Mouse (Mus musculus) heart, adult 2 months (tissue): ENCODE measurements around the gene Msrb3. TPM values are rescaled to one million over a fixed set of nuclear protein-coding genes. Genes with fewer than 3 reads are reported as not detected.

Source experiments
- DNase-seq, 2 experiments: peaks; one replicate each; pipeline ENCODE4 v3.0.0; 2021
- H3K27ac ChIP-seq: fragments of 200-600 bp; 2 replicates; pipeline ENCODE4 v1.8.1; 2022
- H3K27me3 ChIP-seq: fragments of 200-500 bp; 2 replicates; pipeline ENCODE4 v1.6.1; 2012; ENCODE audit warnings: mild to moderate bottlenecking, low read length, inconsistent platforms, mixed read lengths; ENCODE audit not compliant: control insufficient read depth, insufficient read depth
- H3K36me3 ChIP-seq: fragments of 200-500 bp; 2 replicates; pipeline ENCODE4 v1.6.1; 2012; ENCODE audit warnings: low read length, inconsistent platforms; ENCODE audit not compliant: control insufficient read depth, insufficient read depth
- H3K4me1 ChIP-seq: fragments of 200-500 bp; 2 replicates; pipeline ENCODE4 v1.6.1; 2011; ENCODE audit warnings: low read length; ENCODE audit not compliant: control insufficient read depth, insufficient read depth
- H3K4me3 ChIP-seq: fragments of 200-600 bp; 2 replicates; pipeline ENCODE4 v1.8.1; 2022
- H3K79me2 ChIP-seq: fragments of 200-500 bp; replicated peaks from 2 replicates; pipeline ENCODE4 v1.6.1; 2012; ENCODE audit warnings: mild to moderate bottlenecking, inconsistent platforms, low read length, moderate library complexity, mixed read lengths; ENCODE audit not compliant: control insufficient read depth, insufficient read depth
- H3K9ac ChIP-seq: fragments of 200-500 bp; 2 replicates; pipeline ENCODE4 v1.6.1; 2012; ENCODE audit warnings: low read depth, mild to moderate bottlenecking, control low read depth, inconsistent platforms, low read length, mixed read lengths
- CTCF ChIP-seq: fragments of 200-600 bp; IDR thresholded peaks from 2 replicates; pipeline ENCODE4 v1.8.1; 2022; ENCODE audit warnings: antibody characterized with exemption, mild to moderate bottlenecking, moderate library complexity
- EP300 ChIP-seq: fragments of 200-500 bp; IDR thresholded peaks from 2 replicates; pipeline ENCODE4 v1.6.1; 2011; ENCODE audit warnings: low read depth, low read length, control low read depth; ENCODE audit not compliant: insufficient read depth
- POLR2A ChIP-seq: fragments of 200-500 bp; IDR thresholded peaks from 2 replicates; pipeline ENCODE4 v1.6.1; 2011; ENCODE audit warnings: mild to moderate bottlenecking, low read depth, low read length, control low read depth; ENCODE audit not compliant: insufficient read depth
- WGBS: fragments of 180-500 bp; shearing (Covaris S2); methylation state at CpG from one replicate; pipeline ENCODE4 v1.1.7; 2018; 5-methylcytosine and 5-hydroxymethylcytosine counted together
- intact Hi-C: fragments of 180-260 bp; cut with DNase I; formaldehyde crosslinking; loops from one replicate; pipeline ENCODE4 v1.15.1; 2025
- polyA plus RNA-seq: library from polyadenylated mRNA; depleted of rRNA; stranded (reverse); fragments of >200 nt; gene quantifications from 2 replicates; pipeline ENCODE4 v1.2.3, GENCODE M21; 2012
- total RNA-seq, 2 experiments: library from RNA; stranded (reverse); gene quantifications; 2 replicates each; pipeline ENCODE4 v1.2.3; 2021

Gene Msrb3
- total and polyA plus RNA-seq, 3 experiments = 53.5 to 92.5 (median 88.7) TPM

DNA sequence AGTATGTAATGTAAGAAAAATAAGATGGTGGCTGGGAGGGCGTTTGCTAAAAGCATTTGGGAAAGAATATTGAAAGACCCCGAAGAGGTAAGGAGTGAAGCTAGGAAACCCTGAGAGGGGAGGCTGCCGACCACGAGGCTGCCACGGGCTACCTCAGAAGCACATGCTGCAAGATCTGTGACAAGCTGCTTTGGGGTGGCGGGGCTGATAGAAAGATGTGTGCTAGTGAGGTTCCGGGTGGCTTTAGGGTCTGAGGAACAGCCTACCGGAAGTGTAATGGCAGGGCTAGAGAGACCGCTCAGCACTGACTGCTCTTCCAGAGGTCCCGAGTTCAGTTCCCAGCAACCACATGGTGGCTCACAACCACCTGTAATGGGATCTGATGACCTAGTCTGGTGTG lies 5.8 kb upstream of the Msrb3 start:
- no peak overlapping the region for H3K4me3 ChIP-seq
- H3K9ac ChIP-seq = no peak overlapping the region
- 93% methylated on average over 10 of the region's 10 CpGs for WGBS
- H3K4me1 ChIP-seq = no peaks in the 10 kb centered on the region; the same call in 1 of the 2 replicates
- H3K27me3 ChIP-seq = no peaks in the 10 kb centered on the region
- no peaks in the 10 kb centered on the region for H3K36me3 ChIP-seq
- intact Hi-C loops = no loop called here
- no peak overlapping the region for H3K27ac ChIP-seq
- TF ChIP-seq EP300 = no peak
- TF ChIP-seq CTCF = no peak
- TF ChIP-seq POLR2A = no peak
- no peak for DNase-seq
- no peaks in the 10 kb centered on the region for H3K79me2 ChIP-seq

DNA sequence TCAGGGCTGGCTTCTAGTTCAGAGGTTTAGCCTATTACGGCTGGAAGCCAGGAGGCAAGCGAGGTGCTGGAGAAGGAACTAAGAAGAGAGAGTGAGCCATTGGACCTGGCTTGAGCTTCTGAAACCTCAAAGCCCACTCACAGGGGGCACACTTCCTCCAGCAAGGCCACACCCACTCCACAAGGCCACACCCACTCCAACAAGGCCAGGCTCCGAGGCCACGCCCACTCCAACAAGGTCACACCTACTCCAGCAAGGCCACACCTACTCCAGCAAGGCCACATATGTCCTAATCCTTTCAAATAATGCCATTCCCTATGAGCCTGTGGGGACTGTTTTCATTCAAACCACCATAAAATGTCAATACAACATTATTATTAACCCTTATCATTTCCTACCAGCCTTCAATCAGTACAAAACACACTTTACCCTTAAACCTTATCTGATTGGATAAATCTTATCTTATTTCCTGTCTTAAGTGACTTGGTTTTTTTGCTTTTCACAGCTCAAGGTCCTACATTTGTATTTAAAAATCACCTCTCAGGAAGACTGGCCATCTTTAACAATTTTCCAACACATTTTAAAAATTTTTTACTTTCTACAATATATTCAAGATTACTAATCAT lies 5.1 kb upstream of the Msrb3 start:
- Histone ChIP-seq H3K27ac (no peak overlapping the region), H3K9ac (no peak overlapping the region), H3K36me3 (no peaks in the 10 kb centered on the region), H3K79me2 (no peaks in the 10 kb centered on the region), H3K27me3 (no peaks in the 10 kb centered on the region), H3K4me3 (no peak overlapping the region), H3K4me1 (no peaks in the 10 kb centered on the region; the same call in 1 of the 2 replicates)
- TF ChIP-seq EP300 (no peak), POLR2A (no peak), CTCF (no peak)
- DNase-seq = no peak
- WGBS = 81% methylated on average over 4 of the region's 4 CpGs
- intact Hi-C loops = no loop called here

DNA sequence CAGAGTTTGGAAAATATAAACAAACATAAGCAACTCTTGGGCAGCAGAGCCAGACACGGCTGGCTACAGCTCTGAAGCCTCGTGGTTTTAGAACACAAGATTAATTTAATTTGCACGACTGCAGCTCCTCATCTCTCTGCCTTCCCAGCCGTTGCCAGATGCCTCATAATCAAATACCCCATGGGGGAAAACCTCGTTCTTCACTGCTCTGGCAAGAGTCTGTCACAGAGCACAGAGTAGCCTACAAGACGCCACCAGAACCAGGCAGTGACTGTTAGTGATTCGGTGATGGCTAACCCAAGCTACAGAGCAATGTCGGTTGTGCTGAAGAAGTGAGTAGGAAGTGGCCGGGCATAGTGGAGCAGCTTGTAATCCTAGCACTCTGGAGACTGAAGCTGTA lies 2.8 kb upstream of the Msrb3 start:
- Histone ChIP-seq H3K27me3 (no peaks in the 10 kb centered on the region), H3K4me3 (no peak overlapping the region), H3K4me1 (peaks cover 3% of the 10 kb centered on the region), H3K27ac (no peak overlapping the region), H3K79me2 (no peaks in the 10 kb centered on the region), H3K9ac (no peak overlapping the region), H3K36me3 (no peaks in the 10 kb centered on the region; the same call in 1 of the 2 replicates)
- no peak for DNase-seq
- intact Hi-C loops = no loop called here
- no peak for TF ChIP-seq EP300
- no peak for TF ChIP-seq POLR2A
- TF ChIP-seq CTCF = no peak
- WGBS = 67% methylated on average over 9 of the region's 9 CpGs

DNA sequence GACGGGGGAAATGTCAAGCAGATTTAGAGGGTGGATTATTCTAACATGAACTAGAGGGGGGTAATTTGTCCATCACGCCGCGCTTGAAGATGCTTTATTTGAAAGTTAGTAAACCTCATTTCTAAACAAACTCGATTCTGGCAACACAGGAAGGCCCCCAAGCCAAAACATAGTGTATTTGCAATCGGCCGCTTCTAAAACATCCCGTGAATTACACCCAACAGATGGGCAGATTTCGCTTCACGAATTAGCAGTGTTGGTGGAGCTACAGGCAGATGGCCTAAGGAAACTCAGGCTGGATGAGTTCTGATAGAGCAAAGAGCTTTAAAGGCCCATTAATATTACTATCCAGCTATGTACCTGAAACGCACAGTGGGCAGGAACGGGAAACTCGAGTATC lies 1.2 kb upstream of the Msrb3 start:
- peaks cover 4% of the 10 kb centered on the region for H3K36me3 ChIP-seq
- peaks cover 8% of the 10 kb centered on the region for H3K4me1 ChIP-seq
- H3K79me2 ChIP-seq = no peaks in the 10 kb centered on the region
- no peak overlapping the region for H3K4me3 ChIP-seq
- peak overlapping the region; percentile 21 for H3K27ac ChIP-seq
- intact Hi-C loops = no loop called here
- no peak overlapping the region for H3K9ac ChIP-seq
- DNase-seq = no peak
- no peak for TF ChIP-seq POLR2A
- TF ChIP-seq EP300 = no peak
- TF ChIP-seq CTCF = no peak
- H3K27me3 ChIP-seq = no peaks in the 10 kb centered on the region
- WGBS = 52% methylated on average over 13 of the region's 13 CpGs

DNA sequence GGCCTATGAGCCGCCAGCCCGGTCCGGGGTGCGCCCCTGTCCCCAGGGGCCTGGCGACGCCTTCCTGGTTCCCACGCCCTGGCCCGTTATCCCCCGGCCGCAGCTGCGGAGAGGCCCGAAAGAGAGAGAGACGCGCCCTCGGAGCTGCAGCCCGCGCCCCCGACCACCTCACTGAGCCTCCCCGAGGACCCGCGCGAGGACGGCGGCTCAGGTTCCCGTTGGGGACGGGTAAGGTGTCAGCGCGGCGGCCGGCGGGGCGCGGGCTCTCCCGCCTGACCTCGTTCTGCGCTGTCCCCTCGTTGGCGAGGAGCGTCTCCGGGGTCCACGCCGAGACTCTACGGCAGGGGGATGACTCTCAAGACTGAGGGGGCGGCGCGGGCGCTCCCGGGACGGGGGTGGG lies 544 bp downstream of the Msrb3 start:
- intact Hi-C loops = loop anchor here (2.0 to 5.0 kb wide), 2 partner anchors 22 to 79 kb away; partner anchors contain the start of gene Lemd3
- TF ChIP-seq EP300 = no peak
- TF ChIP-seq POLR2A = no peak
- no peak for TF ChIP-seq CTCF
- peak overlapping the region; percentile 98 for H3K9ac ChIP-seq
- peaks cover 8% of the 10 kb centered on the region for H3K36me3 ChIP-seq
- DNase-seq = peak; percentile 55 to 72
- no peaks in the 10 kb centered on the region for H3K79me2 ChIP-seq
- no peaks in the 10 kb centered on the region for H3K27me3 ChIP-seq
- peak overlapping the region; percentile 91 for H3K27ac ChIP-seq
- peaks cover 14% of the 10 kb centered on the region for H3K4me1 ChIP-seq
- under 1% methylated on average over 48 of the region's 49 CpGs for WGBS
- peak overlapping the region; percentile 60 for H3K4me3 ChIP-seq

DNA sequence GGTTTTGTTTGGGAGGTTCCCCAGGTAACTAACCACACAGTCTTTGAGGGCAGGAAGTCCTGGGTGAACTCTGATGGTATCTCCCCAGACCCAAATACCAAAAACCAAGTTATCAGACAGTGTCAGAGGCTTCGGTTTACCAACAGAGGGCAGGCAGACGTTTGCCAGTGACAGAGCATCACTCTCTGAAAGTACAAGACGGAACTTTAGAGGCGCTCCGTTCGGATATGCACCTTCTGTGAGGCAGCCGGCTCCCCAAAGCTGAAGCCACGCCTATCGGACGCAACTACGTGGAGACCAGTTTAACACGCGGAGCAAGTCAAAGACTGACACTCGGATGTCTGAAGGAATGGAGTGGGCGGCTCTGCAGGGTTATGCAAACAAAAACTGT lies 3.0 kb downstream of the Msrb3 start:
- WGBS = 7% methylated on average over 15 of the region's 15 CpGs
- DNase-seq = peak in 1 of 2 experiments; percentile 27

More for the DNA sequence above, 3.0 kb downstream of the Msrb3 start:
- intact Hi-C loops = loop anchor here (5.0 kb wide), 1 partner anchor 81 kb away; the partner anchor contains the start of gene Lemd3
- H3K36me3 ChIP-seq = peaks cover 8% of the 10 kb centered on the region
- H3K27me3 ChIP-seq = no peaks in the 10 kb centered on the region
- no peak overlapping the region for H3K9ac ChIP-seq
- H3K4me3 ChIP-seq = peak overlapping the region; percentile 16; the same call in 1 of the 2 replicates
- H3K27ac ChIP-seq = peak overlapping the region; percentile 41
- TF ChIP-seq EP300 (no peak), POLR2A (no peak), CTCF (peak; percentile 26; the same call in 1 of the 2 replicates)
- H3K79me2 ChIP-seq = no peaks in the 10 kb centered on the region; the same call in 1 of the 2 replicates
- H3K4me1 ChIP-seq = peaks cover 14% of the 10 kb centered on the region
